In genomic region chr16:42727826-42728225, GRCm38 (mm10) we compare ENCODE assay signal across 14 mouse cellular contexts.
"Had no signal": no experiment of that assay in that cellular context is flagged by ENCODE, and none has a peak within 500 bp of the region (broad histone marks: within the 10 kb centered on the region; RNA-seq: fewer than 3 reads in every experiment).

No protein-coding gene starts in this region.

- DNase-seq: kidney, adult 9 months; kidney, postnatal 14 days; kidney, postnatal 4 days; liver, embryonic 13.5 days; lung, adult 2 months; lung, postnatal 14 days; lung, postnatal 4 days; retina, postnatal 1 day; right cerebral cortex, postnatal 25 days; spleen, adult 18-20 months; thymus, adult 2 months; thymus, postnatal 14 days; thymus, postnatal 4 days had no signal

- ATAC-seq: midbrain, embryonic 15.5 days had no signal
